Mouse (Mus musculus) liver, postnatal 0 days (tissue): Measurements from ENCODE around the gene Dpm1. TPM values are rescaled to one million over a fixed set of nuclear protein-coding genes. Genes with fewer than 3 reads are reported as not detected.

ENCODE experiments used
- ATAC-seq: fragments of 200-750 bp; cut with Nextera tagmentation; 2 replicates; pipeline ENCODE4 v1.8.0; 2017; ENCODE audit warnings: mild to moderate bottlenecking, moderate library complexity
- DNase-seq: peaks from one replicate; pipeline ENCODE4 v3.0.0-alpha.2; 2016
- H3K27ac ChIP-seq: fragments of 300-500 bp; sonication (generic); 2 replicates; pipeline ENCODE4 v1.5.1; 2014; ENCODE audit warnings: antibody characterized with exemption, moderate library complexity, mild to moderate bottlenecking, low read depth
- H3K27me3 ChIP-seq: fragments of 300-500 bp; sonication (generic); 2 replicates; pipeline ENCODE4 v1.6.1; 2014; ENCODE audit warnings: low read length, control low read depth, mixed read lengths; ENCODE audit not compliant: insufficient read depth
- H3K36me3 ChIP-seq: fragments of 300-500 bp; sonication (generic); replicated peaks from 2 replicates; pipeline ENCODE4 v1.6.1; 2014; ENCODE audit warnings: mild to moderate bottlenecking, control low read depth, low read length, moderate library complexity, mixed read lengths; ENCODE audit not compliant: insufficient read depth
- H3K4me1 ChIP-seq: fragments of 300-500 bp; sonication (generic); 2 replicates; pipeline ENCODE4 v1.6.1; 2014; ENCODE audit warnings: antibody characterized with exemption, mild to moderate bottlenecking, control low read depth; ENCODE audit not compliant: insufficient read depth
- H3K4me2 ChIP-seq: fragments of 300-500 bp; sonication (generic); 2 replicates; pipeline ENCODE4 v1.6.1; 2014; ENCODE audit warnings: low read depth, mild to moderate bottlenecking, low read length, moderate library complexity, mixed read lengths
- H3K4me3 ChIP-seq: fragments of 300-500 bp; sonication (generic); 2 replicates; pipeline ENCODE4 v1.5.1; 2014; ENCODE audit warnings: low read depth, low read length
- H3K9ac ChIP-seq: fragments of 300-500 bp; sonication (generic); replicated peaks from 2 replicates; pipeline ENCODE4 v1.6.1; 2014; ENCODE audit warnings: mild to moderate bottlenecking, moderate library complexity
- H3K9me3 ChIP-seq: fragments of 300-500 bp; sonication (generic); 2 replicates; pipeline ENCODE4 v1.6.1; 2016; ENCODE audit warnings: mild to moderate bottlenecking, control low read depth, low read length, mixed read lengths
- CTCF ChIP-seq: sonication (generic); IDR thresholded peaks from 2 replicates; pipeline ENCODE4 v1.5.1; 2016; ENCODE audit warnings: antibody characterized with exemption, low read depth
- EP300 ChIP-seq: IDR thresholded peaks from 2 replicates; pipeline ENCODE4 v1.6.1; 2016; ENCODE audit warnings: antibody characterized with exemption, low read depth, mild to moderate bottlenecking
- WGBS: fragments of 180-500 bp; shearing (Covaris S2); extraction: QIAGEN DNeasy Blood & Tissue Kit; methylation state at CpG from one replicate; pipeline ENCODE4 v1.1.7; 2014; ENCODE audit not compliant: insufficient replicate concordance; 5-methylcytosine and 5-hydroxymethylcytosine counted together
- polyA plus RNA-seq: library from polyadenylated mRNA; unstranded; fragments of >200 nt; fragmentation: Nextera tagmentation; extraction: Ambion mirVana; gene quantifications from 2 replicates; pipeline ENCODE4 v1.2.1, GENCODE M21; 2015

Dpm1 gene
- polyA plus RNA-seq, 1 experiment from 2014 or later = 87.3 TPM

DNA sequence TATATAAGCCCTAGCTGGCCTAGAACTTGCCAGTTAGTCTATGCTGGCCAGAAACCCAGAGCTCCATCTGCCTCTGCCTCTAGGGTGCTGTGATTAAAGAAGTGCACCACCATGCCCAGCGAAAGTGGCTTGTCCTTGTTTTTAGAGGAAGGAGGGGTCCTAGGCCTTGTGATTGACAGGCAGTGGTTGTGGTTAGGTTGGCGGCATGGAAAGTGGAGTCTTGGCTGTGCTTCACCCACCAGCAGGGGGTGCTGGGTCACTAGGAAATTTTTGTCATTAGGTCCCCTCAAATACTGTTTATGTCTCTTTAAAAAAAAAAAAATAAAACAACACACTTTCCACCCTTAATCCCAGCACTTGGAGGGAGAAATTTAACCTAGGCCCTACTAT is 18.5 kb upstream of the Dpm1 start:
- TF ChIP-seq EP300 (no peak), CTCF (peak; percentile 56)
- H3K4me3 ChIP-seq = no peak overlapping the region
- ATAC-seq = no peak
- H3K9me3 ChIP-seq = no peaks in the 10 kb centered on the region
- H3K9ac ChIP-seq = no peak overlapping the region
- no peak overlapping the region for H3K4me2 ChIP-seq
- WGBS = 13% methylated on average over 2 of the region's 2 CpGs
- peak; percentile 53 for DNase-seq
- H3K36me3 ChIP-seq = no peaks in the 10 kb centered on the region
- H3K4me1 ChIP-seq = no peaks in the 10 kb centered on the region
- H3K27me3 ChIP-seq = 0 out of 2 replicates have a peak, but pooled peaks cover 4% of the 10 kb centered on the region
- no peak overlapping the region for H3K27ac ChIP-seq

- H3K4me3 ChIP-seq = no peak overlapping the region
- no peaks in the 10 kb centered on the region for H3K9me3 ChIP-seq
- ATAC-seq (no peak), DNase-seq (no peak)
- no peak for TF ChIP-seq EP300
- no peak for TF ChIP-seq CTCF
- 74% methylated on average over 8 of the region's 8 CpGs for WGBS
- no peak overlapping the region for H3K4me2 ChIP-seq
- H3K36me3 ChIP-seq = no peaks in the 10 kb centered on the region
- no peaks in the 10 kb centered on the region for H3K4me1 ChIP-seq
- no peak overlapping the region for H3K27ac ChIP-seq
- no peak overlapping the region for H3K9ac ChIP-seq
- 0 out of 2 replicates have a peak, but pooled peaks cover 4% of the 10 kb centered on the region for H3K27me3 ChIP-seq
These were observed 17.9 kb upstream of the Dpm1 start for GRCm38 (mm10) chr2:168248167-168248855.

DNA sequence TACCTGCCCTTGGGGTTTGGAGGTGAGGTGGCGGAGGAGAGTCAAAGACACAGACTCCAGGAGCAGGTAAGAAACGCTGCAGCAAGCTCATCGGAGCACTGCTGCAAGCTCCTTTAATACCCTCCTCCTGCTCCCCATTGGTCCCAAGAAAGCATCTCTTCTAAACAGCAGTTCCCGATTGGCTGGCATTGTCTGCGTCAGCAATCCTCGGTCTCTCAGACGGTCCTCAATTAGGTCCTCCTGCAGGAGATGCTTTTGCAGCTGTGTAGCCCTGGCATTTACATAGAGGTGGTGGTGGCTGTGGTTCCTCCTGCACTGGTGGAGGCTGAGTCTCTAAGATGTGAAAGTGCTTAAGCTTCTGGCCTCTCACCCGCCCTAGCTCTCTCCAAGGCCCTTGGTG is 15.2 kb upstream of the Dpm1 start:
- Histone ChIP-seq H3K9ac (no peak overlapping the region), H3K36me3 (no peaks in the 10 kb centered on the region), H3K27ac (no peak overlapping the region), H3K4me3 (no peak overlapping the region), H3K9me3 (no peaks in the 10 kb centered on the region), H3K4me1 (no peaks in the 10 kb centered on the region), H3K27me3 (no peaks in the 10 kb centered on the region), H3K4me2 (no peak overlapping the region)
- DNase-seq (no peak), ATAC-seq (no peak)
- no peak for TF ChIP-seq EP300
- no peak for TF ChIP-seq CTCF
- 42% methylated on average over 8 of the region's 8 CpGs for WGBS

- no peak for ATAC-seq
These were observed 12.9 kb upstream of the Dpm1 start for GRCm38 (mm10) chr2:168243278-168243677.

GRCm38 (mm10) chr2:168242841-168243240 is 12.4 kb upstream of the Dpm1 start:
- Histone ChIP-seq H3K27ac (no peak overlapping the region), H3K9me3 (peaks cover 2% of the 10 kb centered on the region; the same call in 1 of the 2 replicates), H3K36me3 (no peaks in the 10 kb centered on the region), H3K4me3 (no peak overlapping the region), H3K4me2 (no peak overlapping the region), H3K4me1 (no peaks in the 10 kb centered on the region), H3K9ac (no peak overlapping the region), H3K27me3 (no peaks in the 10 kb centered on the region)
- DNase-seq = no peak
- TF ChIP-seq CTCF (no peak), EP300 (no peak)
- ATAC-seq = no peak

More at GRCm38 (mm10) chr2:168243278-168243677, 12.9 kb upstream of the Dpm1 start:
- H3K9me3 ChIP-seq = peaks cover 2% of the 10 kb centered on the region; the same call in 1 of the 2 replicates
- H3K4me1 ChIP-seq = no peaks in the 10 kb centered on the region
- WGBS = 63% methylated on average over 4 of the region's 4 CpGs
- no peak overlapping the region for H3K9ac ChIP-seq
- H3K4me2 ChIP-seq = no peak overlapping the region
- H3K27me3 ChIP-seq = no peaks in the 10 kb centered on the region
- DNase-seq = no peak
- no peak overlapping the region for H3K4me3 ChIP-seq
- H3K36me3 ChIP-seq = no peaks in the 10 kb centered on the region
- TF ChIP-seq EP300 (no peak), CTCF (no peak)
- no peak overlapping the region for H3K27ac ChIP-seq

- H3K9me3 ChIP-seq = peaks cover 2% of the 10 kb centered on the region; the same call in 1 of the 2 replicates
- H3K4me2 ChIP-seq = no peak overlapping the region
- WGBS = 89% methylated on average over 4 of the region's 4 CpGs
- H3K27me3 ChIP-seq = no peaks in the 10 kb centered on the region
- no peak overlapping the region for H3K9ac ChIP-seq
- no peaks in the 10 kb centered on the region for H3K4me1 ChIP-seq
- ATAC-seq (no peak), DNase-seq (no peak)
- no peaks in the 10 kb centered on the region for H3K36me3 ChIP-seq
- no peak overlapping the region for H3K4me3 ChIP-seq
- H3K27ac ChIP-seq = no peak overlapping the region
- TF ChIP-seq CTCF (no peak), EP300 (no peak)
These were observed 7.9 kb upstream of the Dpm1 start for GRCm38 (mm10) chr2:168238335-168238734.

DNA sequence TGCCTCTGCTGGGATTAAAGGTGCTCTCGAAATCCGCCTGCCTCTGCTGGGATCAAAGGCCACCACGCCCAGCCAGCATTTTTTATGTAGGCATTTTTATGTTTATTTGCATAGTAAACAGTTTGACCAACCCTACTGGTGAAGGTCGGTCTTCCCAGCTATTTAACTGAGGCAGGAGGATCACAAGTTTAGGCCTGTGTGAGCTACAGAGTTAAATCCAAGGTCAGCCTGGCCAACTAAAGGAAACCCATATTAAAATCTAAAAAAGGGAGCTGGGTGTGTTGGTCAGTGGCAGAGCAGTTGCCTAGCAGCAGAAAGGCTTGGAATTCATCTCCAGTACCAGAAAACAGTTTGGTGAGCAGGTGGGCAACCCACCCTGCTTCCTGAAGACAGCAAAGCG is 2.9 kb upstream of the Dpm1 start:
- H3K4me1 ChIP-seq = peaks cover 23% of the 10 kb centered on the region
- no peak for ATAC-seq
- H3K4me2 ChIP-seq = no peak overlapping the region
- H3K36me3 ChIP-seq = no peaks in the 10 kb centered on the region
- H3K4me3 ChIP-seq = no peak overlapping the region
- TF ChIP-seq CTCF (no peak), EP300 (no peak)
- no peak overlapping the region for H3K9ac ChIP-seq
- 83% methylated on average over 5 of the region's 5 CpGs for WGBS
- no peak for DNase-seq
- H3K27me3 ChIP-seq = no peaks in the 10 kb centered on the region
- H3K27ac ChIP-seq = no peak overlapping the region
- no peaks in the 10 kb centered on the region for H3K9me3 ChIP-seq
